Mouse (Mus musculus) liver, postnatal 0 days (tissue): ENCODE data around the gene Mrpl52. TPM values are rescaled to one million over a fixed set of nuclear protein-coding genes. Genes with fewer than 3 reads are reported as not detected.
A peak's percentile ranks its signal among the peaks of the same experiment; 100 is the strongest.

Experiments used
- ATAC-seq: fragments of 200-750 bp; cut with Nextera tagmentation; 2 replicates; pipeline ENCODE4 v1.8.0; 2017; ENCODE audit warnings: mild to moderate bottlenecking, moderate library complexity
- DNase-seq: peaks from one replicate; pipeline ENCODE4 v3.0.0-alpha.2; 2016
- H3K27ac ChIP-seq: fragments of 300-500 bp; sonication (generic); 2 replicates; pipeline ENCODE4 v1.5.1; 2014; ENCODE audit warnings: antibody characterized with exemption, moderate library complexity, mild to moderate bottlenecking, low read depth
- H3K27me3 ChIP-seq: fragments of 300-500 bp; sonication (generic); 2 replicates; pipeline ENCODE4 v1.6.1; 2014; ENCODE audit warnings: low read length, control low read depth, mixed read lengths; ENCODE audit not compliant: insufficient read depth
- H3K36me3 ChIP-seq: fragments of 300-500 bp; sonication (generic); replicated peaks from 2 replicates; pipeline ENCODE4 v1.6.1; 2014; ENCODE audit warnings: mild to moderate bottlenecking, control low read depth, low read length, moderate library complexity, mixed read lengths; ENCODE audit not compliant: insufficient read depth
- H3K4me1 ChIP-seq: fragments of 300-500 bp; sonication (generic); 2 replicates; pipeline ENCODE4 v1.6.1; 2014; ENCODE audit warnings: antibody characterized with exemption, mild to moderate bottlenecking, control low read depth; ENCODE audit not compliant: insufficient read depth
- H3K4me2 ChIP-seq: fragments of 300-500 bp; sonication (generic); 2 replicates; pipeline ENCODE4 v1.6.1; 2014; ENCODE audit warnings: low read depth, mild to moderate bottlenecking, low read length, moderate library complexity, mixed read lengths
- H3K4me3 ChIP-seq: fragments of 300-500 bp; sonication (generic); 2 replicates; pipeline ENCODE4 v1.5.1; 2014; ENCODE audit warnings: low read depth, low read length
- H3K9ac ChIP-seq: fragments of 300-500 bp; sonication (generic); replicated peaks from 2 replicates; pipeline ENCODE4 v1.6.1; 2014; ENCODE audit warnings: mild to moderate bottlenecking, moderate library complexity
- H3K9me3 ChIP-seq: fragments of 300-500 bp; sonication (generic); 2 replicates; pipeline ENCODE4 v1.6.1; 2016; ENCODE audit warnings: mild to moderate bottlenecking, control low read depth, low read length, mixed read lengths
- CTCF ChIP-seq: sonication (generic); IDR thresholded peaks from 2 replicates; pipeline ENCODE4 v1.5.1; 2016; ENCODE audit warnings: antibody characterized with exemption, low read depth
- EP300 ChIP-seq: IDR thresholded peaks from 2 replicates; pipeline ENCODE4 v1.6.1; 2016; ENCODE audit warnings: antibody characterized with exemption, low read depth, mild to moderate bottlenecking
- WGBS: fragments of 180-500 bp; shearing (Covaris S2); extraction: QIAGEN DNeasy Blood & Tissue Kit; methylation state at CpG from one replicate; pipeline ENCODE4 v1.1.7; 2014; ENCODE audit not compliant: insufficient replicate concordance; 5-methylcytosine and 5-hydroxymethylcytosine counted together
- polyA plus RNA-seq: library from polyadenylated mRNA; unstranded; fragments of >200 nt; fragmentation: Nextera tagmentation; extraction: Ambion mirVana; gene quantifications from 2 replicates; pipeline ENCODE4 v1.2.1, GENCODE M21; 2015

Mrpl52 gene
- polyA plus RNA-seq, 1 experiment from 2014 or later, result 261 TPM

GRCm38 (mm10) chr14:54432837-54433830 is 6.4 kb downstream of the Mrpl52 start:
- no peak; the same call in 1 of the 2 replicates for ATAC-seq
- peak overlapping the region; percentile 92 for H3K27ac ChIP-seq
- 26% methylated on average over 17 of the region's 17 CpGs for WGBS
- peak overlapping the region; percentile 93 for H3K9ac ChIP-seq
- peaks cover 43% of the 10 kb centered on the region for H3K4me1 ChIP-seq
- no peaks in the 10 kb centered on the region for H3K9me3 ChIP-seq
- TF ChIP-seq CTCF (no peak), EP300 (no peak)
- peaks cover 21% of the 10 kb centered on the region for H3K36me3 ChIP-seq
- H3K27me3 ChIP-seq, result peaks cover 6% of the 10 kb centered on the region; the same call in 1 of the 2 replicates
- H3K4me3 ChIP-seq, result peak overlapping the region; percentile 76
- H3K4me2 ChIP-seq, result peak overlapping the region; percentile 90
- DNase-seq, result peak; percentile 53

GRCm38 (mm10) chr14:54433941-54434531 is 7.3 kb downstream of the Mrpl52 start:
- no peak for TF ChIP-seq EP300
- ATAC-seq (peak; percentile 76), DNase-seq (peak; percentile 68)
- H3K27ac ChIP-seq, result peak overlapping the region; percentile 92
- H3K27me3 ChIP-seq, result peaks cover 6% of the 10 kb centered on the region; the same call in 1 of the 2 replicates
- H3K9me3 ChIP-seq, result no peaks in the 10 kb centered on the region
- 47% methylated on average over 12 of the region's 12 CpGs for WGBS
- peak overlapping the region; percentile 90 for H3K4me2 ChIP-seq
- H3K36me3 ChIP-seq, result peaks cover 29% of the 10 kb centered on the region
- H3K4me1 ChIP-seq, result peaks cover 40% of the 10 kb centered on the region
- peak overlapping the region; percentile 93 for H3K9ac ChIP-seq
- peak overlapping the region; percentile 76 for H3K4me3 ChIP-seq

GRCm38 (mm10) chr14:54435194-54435918 is 8.6 kb downstream of the Mrpl52 start:
- H3K27me3 ChIP-seq, result peaks cover 6% of the 10 kb centered on the region; the same call in 1 of the 2 replicates
- H3K9ac ChIP-seq, result no peak overlapping the region
- H3K27ac ChIP-seq, result no peak overlapping the region
- H3K36me3 ChIP-seq, result peaks cover 37% of the 10 kb centered on the region
- 73% methylated on average over 11 of the region's 11 CpGs for WGBS
- peaks cover 29% of the 10 kb centered on the region for H3K4me1 ChIP-seq
- no peak overlapping the region for H3K4me2 ChIP-seq
- TF ChIP-seq CTCF (no peak), EP300 (no peak)
- no peak overlapping the region for H3K4me3 ChIP-seq
- ATAC-seq (no peak), DNase-seq (no peak)
- no peaks in the 10 kb centered on the region for H3K9me3 ChIP-seq

GRCm38 (mm10) chr14:54439155-54439554 is 12.4 kb downstream of the Mrpl52 start:
- peaks cover 3% of the 10 kb centered on the region for H3K4me1 ChIP-seq
- TF ChIP-seq CTCF, result no peak
- no peak for TF ChIP-seq EP300
- WGBS, result 84% methylated on average over 12 of the region's 12 CpGs
- no peak overlapping the region for H3K9ac ChIP-seq
- no peak overlapping the region for H3K27ac ChIP-seq
- H3K36me3 ChIP-seq, result peaks cover 38% of the 10 kb centered on the region
- no peaks in the 10 kb centered on the region for H3K9me3 ChIP-seq
- no peaks in the 10 kb centered on the region for H3K27me3 ChIP-seq
- H3K4me2 ChIP-seq, result no peak overlapping the region
- H3K4me3 ChIP-seq, result no peak overlapping the region
- ATAC-seq (no peak), DNase-seq (no peak)

GRCm38 (mm10) chr14:54439610-54440009 is 12.9 kb downstream of the Mrpl52 start:
- Histone ChIP-seq H3K9ac (no peak overlapping the region), H3K27ac (no peak overlapping the region), H3K36me3 (peaks cover 38% of the 10 kb centered on the region), H3K27me3 (no peaks in the 10 kb centered on the region), H3K9me3 (no peaks in the 10 kb centered on the region), H3K4me1 (peaks cover 3% of the 10 kb centered on the region), H3K4me3 (no peak overlapping the region), H3K4me2 (no peak overlapping the region)
- TF ChIP-seq CTCF, result no peak
- no peak for TF ChIP-seq EP300
- DNase-seq (no peak), ATAC-seq (no peak)
- WGBS, result 74% methylated on average over 7 of the region's 7 CpGs
